Mouse (Mus musculus) midbrain, embryonic 15.5 days (tissue): ENCODE data around the gene Pilra. TPM values are rescaled to one million over a fixed set of nuclear protein-coding genes. Genes with fewer than 3 reads are reported as not detected.

Experiments
- ATAC-seq: fragments of 200-750 bp; cut with Nextera tagmentation; replicated peaks from 2 replicates; pipeline ENCODE4 v1.8.0; 2017; ENCODE audit warnings: moderate TSS enrichment
- H3K27ac ChIP-seq: fragments of 300-500 bp; sonication (generic); 2 replicates; pipeline ENCODE4 v1.5.1; 2015; ENCODE audit warnings: mild to moderate bottlenecking, inconsistent platforms
- H3K27me3 ChIP-seq: fragments of 300-500 bp; sonication (generic); replicated peaks from 2 replicates; pipeline ENCODE4 v1.6.1; 2015; ENCODE audit warnings: inconsistent platforms
- H3K36me3 ChIP-seq: fragments of 300-500 bp; sonication (generic); replicated peaks from 2 replicates; pipeline ENCODE4 v1.6.1; 2015; ENCODE audit warnings: inconsistent platforms
- H3K4me1 ChIP-seq: fragments of 300-500 bp; sonication (generic); 2 replicates; pipeline ENCODE4 v1.6.1; 2015; ENCODE audit warnings: inconsistent platforms
- H3K4me2 ChIP-seq: fragments of 300-500 bp; sonication (generic); 2 replicates; pipeline ENCODE4 v1.6.1; 2015; ENCODE audit warnings: inconsistent platforms, mild to moderate bottlenecking, moderate library complexity
- H3K4me3 ChIP-seq: fragments of 300-500 bp; sonication (generic); 2 replicates; pipeline ENCODE4 v1.5.1; 2015; ENCODE audit warnings: mild to moderate bottlenecking, inconsistent platforms
- H3K9ac ChIP-seq: fragments of 300-500 bp; sonication (generic); 2 replicates; pipeline ENCODE4 v1.6.1; 2015; ENCODE audit warnings: mild to moderate bottlenecking, inconsistent platforms
- H3K9me3 ChIP-seq: fragments of 300-500 bp; sonication (generic); 2 replicates; pipeline ENCODE4 v1.6.1; 2016; ENCODE audit warnings: inconsistent platforms
- WGBS: fragments of 180-500 bp; shearing (Covaris S2); methylation state at CpG from one replicate; pipeline ENCODE4 v1.1.7; 2015; ENCODE audit warnings: mixed read lengths; 5-methylcytosine and 5-hydroxymethylcytosine counted together
- polyA plus RNA-seq: library from polyadenylated mRNA; unstranded; fragments of >200 nt; fragmentation: Nextera tagmentation; extraction: Ambion mirVana; gene quantifications from 2 replicates; pipeline ENCODE4 v1.2.1, GENCODE M21; 2015

Pilra gene
- polyA plus RNA-seq, 1 experiment from 2014 or later: not detected

DNA sequence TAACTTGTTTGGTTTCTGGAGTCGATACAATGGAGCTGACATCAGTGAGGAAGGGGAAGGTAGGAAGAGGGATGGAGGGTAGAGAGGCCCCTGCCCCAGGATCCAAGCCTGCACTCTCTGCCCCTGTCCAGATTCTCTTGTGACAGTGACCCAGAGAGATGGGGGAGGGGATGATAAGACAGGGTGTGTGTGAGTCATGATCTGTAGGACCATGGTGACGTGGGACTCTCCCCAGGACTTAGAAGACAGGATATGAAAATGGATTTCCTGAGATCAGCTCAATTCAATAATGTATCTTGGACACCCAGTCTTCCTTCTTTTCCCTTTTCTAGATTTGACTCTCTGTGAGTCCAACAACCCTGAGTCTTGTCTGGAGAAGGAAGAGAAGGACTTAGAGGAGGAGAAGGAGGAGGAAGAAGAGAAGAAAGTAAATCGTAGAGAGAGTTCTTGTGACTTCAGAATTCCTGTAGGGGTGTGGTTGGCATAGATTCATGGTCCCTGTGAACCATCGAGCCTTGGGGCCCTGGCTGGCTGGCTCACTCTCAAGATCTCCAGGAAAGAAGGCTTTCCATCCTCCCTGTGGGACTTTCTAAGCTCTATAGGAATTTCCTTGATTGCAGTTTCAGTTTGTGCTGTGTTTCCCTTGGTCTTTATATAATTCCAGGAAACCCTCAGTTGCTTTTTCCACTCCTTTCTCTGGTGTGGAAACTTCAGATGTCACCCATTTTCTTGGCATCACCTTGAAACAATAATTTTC is 18.4 kb downstream of the Pilra start:
- H3K9me3 ChIP-seq: no peaks in the 10 kb centered on the region
- H3K27me3 ChIP-seq: no peaks in the 10 kb centered on the region
- no peak overlapping the region for H3K4me3 ChIP-seq
- no peaks in the 10 kb centered on the region for H3K36me3 ChIP-seq
- WGBS: 73% methylated on average over 4 of the region's 4 CpGs
- no peak for ATAC-seq
- no peak overlapping the region for H3K4me2 ChIP-seq
- H3K4me1 ChIP-seq: no peaks in the 10 kb centered on the region
- H3K9ac ChIP-seq: no peak overlapping the region
- H3K27ac ChIP-seq: no peak overlapping the region

DNA sequence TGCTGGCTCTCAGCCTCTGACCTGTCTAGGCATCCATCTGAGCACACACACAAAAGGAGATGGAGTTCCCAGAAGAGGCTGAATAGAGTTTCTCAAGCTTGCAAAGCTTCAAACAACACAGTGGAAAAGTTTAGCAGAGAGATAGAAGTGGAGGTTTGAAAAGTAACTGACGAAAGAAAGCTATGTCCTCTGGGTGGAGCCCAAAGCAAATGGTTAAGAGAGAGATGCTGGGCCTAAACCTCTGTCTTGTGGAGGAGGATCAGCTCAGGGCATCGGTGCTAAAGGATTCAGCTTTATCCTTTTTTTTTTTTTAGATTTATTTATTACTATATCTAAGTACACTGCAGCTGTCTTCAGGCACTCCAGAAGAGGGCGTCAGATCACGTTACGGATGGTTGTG is 27.8 kb downstream of the Pilra start:
- Histone ChIP-seq H3K9me3 (no peaks in the 10 kb centered on the region), H3K27ac (no peak overlapping the region), H3K4me1 (no peaks in the 10 kb centered on the region), H3K4me3 (no peak overlapping the region), H3K36me3 (no peaks in the 10 kb centered on the region), H3K9ac (no peak overlapping the region), H3K27me3 (no peaks in the 10 kb centered on the region), H3K4me2 (no peak overlapping the region)
- 88% methylated on average over 5 of the region's 5 CpGs for WGBS
- ATAC-seq: no peak

DNA sequence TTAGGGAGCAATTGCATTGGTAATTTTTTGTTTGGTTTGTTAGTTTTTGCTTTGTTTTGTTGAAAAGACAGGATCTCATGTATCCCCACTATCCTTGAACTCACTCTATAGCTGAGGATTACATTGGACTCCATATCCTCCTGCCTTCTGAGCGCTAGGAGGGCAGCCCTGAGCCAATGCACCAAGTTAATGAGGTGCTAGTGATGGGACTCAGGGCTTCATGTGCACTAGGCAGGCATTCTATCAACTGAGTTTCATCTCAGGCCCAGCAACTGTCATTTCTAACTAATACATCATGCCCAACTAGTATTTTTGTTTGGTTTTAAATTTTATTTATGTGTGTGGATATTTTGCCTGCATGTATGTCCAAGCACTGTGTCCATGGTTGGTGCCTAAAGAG is 29.9 kb downstream of the Pilra start:
- ATAC-seq: no peak
- Histone ChIP-seq H3K9ac (no peak overlapping the region), H3K27ac (no peak overlapping the region), H3K27me3 (no peaks in the 10 kb centered on the region), H3K4me3 (no peak overlapping the region), H3K4me1 (no peaks in the 10 kb centered on the region), H3K36me3 (no peaks in the 10 kb centered on the region), H3K4me2 (no peak overlapping the region), H3K9me3 (no peaks in the 10 kb centered on the region)
- 80% methylated on average over 1 of the region's 1 CpGs for WGBS

DNA sequence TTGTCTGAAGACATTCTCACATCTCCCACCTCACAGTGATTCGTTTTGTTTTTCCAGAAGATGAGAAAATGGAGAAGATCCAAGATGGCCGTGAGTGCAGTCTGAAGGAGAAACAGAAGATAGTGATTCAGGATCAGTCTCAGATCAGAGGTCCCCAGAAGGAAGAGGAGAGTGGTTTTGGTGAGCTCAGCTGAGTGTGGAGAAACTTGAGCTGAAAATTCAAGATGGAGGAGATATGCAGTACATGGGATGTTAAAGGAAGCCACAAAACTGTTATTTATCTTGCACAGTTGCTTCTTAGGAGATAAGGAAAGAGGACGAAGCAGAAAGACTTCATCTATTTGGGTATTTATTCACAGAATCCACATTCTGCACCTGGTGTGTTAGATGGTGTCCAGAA is 35.2 kb downstream of the Pilra start:
- ATAC-seq: no peak
- Histone ChIP-seq H3K9me3 (no peaks in the 10 kb centered on the region), H3K4me3 (no peak overlapping the region), H3K27me3 (no peaks in the 10 kb centered on the region), H3K4me2 (no peak overlapping the region), H3K27ac (no peak overlapping the region), H3K4me1 (no peaks in the 10 kb centered on the region), H3K9ac (no peak overlapping the region), H3K36me3 (no peaks in the 10 kb centered on the region)
- WGBS: 89% methylated on average over 3 of the region's 3 CpGs

DNA sequence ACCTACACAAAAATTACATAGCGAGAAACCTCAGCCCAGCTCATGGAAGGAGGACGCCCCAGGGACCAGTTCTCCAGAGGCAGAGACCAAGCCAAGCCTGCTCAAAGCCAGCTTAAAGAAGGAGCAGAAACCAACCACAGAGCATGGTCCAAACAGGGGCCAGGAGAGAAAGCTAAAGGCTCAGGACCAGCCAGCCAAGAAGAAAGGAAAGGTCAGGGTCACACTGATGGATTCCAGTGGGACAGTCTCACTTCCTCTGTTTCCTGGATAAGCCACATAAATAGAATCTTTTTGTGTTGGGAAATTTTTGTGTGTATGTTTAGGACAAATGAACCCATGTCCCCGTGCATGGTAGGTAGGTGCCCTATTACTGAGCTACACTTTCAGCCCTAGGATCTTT is 39.5 kb downstream of the Pilra start:
- Histone ChIP-seq H3K9me3 (no peaks in the 10 kb centered on the region), H3K9ac (no peak overlapping the region), H3K36me3 (no peaks in the 10 kb centered on the region), H3K4me3 (no peak overlapping the region), H3K4me1 (no peaks in the 10 kb centered on the region), H3K27ac (no peak overlapping the region), H3K4me2 (no peak overlapping the region), H3K27me3 (no peaks in the 10 kb centered on the region)
- ATAC-seq: no peak
- 82% methylated on average over 3 of the region's 3 CpGs for WGBS

DNA sequence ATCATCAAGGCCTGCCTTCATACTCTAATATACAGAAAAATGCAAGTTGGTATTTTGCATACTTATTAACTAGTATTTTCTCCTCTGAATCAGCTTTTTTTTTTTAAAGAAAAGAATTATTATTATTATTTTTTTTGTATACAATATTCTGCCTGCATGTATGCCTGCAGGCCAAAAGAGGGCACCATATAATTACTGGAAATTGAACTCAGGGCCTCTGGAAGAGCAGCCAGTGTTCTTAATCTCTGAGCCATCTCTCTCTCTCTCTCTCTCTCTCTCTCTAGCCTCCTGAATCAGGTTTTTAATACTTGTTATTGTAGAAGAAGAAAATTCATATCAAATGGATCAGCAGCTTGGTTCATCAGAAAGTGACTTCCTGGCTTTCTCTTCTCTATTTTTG is 44.5 kb downstream of the Pilra start:
- no peaks in the 10 kb centered on the region for H3K9me3 ChIP-seq
- peaks cover 6% of the 10 kb centered on the region for H3K4me1 ChIP-seq
- no peak overlapping the region for H3K9ac ChIP-seq
- no peak overlapping the region for H3K4me2 ChIP-seq
- H3K27ac ChIP-seq: no peak overlapping the region
- no peak overlapping the region for H3K4me3 ChIP-seq
- no peak for ATAC-seq
- H3K27me3 ChIP-seq: no peaks in the 10 kb centered on the region
- H3K36me3 ChIP-seq: no peaks in the 10 kb centered on the region

DNA sequence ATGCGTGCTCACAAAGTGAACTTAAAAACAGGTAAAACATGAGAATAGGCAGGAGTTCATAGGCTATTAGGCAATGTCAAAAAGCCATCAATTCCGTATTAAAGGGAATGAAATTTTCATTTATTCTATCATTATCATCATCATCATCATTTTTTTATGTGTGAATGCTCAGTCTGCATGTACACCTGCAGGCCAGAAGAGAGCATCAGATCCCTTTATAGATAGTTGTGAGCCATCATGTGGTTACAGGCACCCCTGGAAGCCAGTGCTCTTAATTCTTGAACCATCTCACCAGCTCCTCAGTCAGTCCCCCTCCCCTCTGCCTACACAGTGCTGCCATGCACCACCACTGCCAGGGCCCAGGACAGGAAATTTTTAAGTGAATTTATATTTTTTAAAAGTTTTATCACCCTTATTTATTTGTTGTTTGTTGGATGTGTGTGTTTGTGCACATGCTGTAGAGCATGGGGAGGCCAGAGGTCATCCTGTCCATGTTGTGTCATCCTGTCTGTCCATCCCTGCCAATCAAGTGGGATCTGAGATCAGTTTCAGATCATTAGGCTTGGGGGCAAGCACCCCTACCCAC is 47.0 kb downstream of the Pilra start:
- H3K4me3 ChIP-seq: no peak overlapping the region
- H3K4me2 ChIP-seq: no peak overlapping the region
- H3K9ac ChIP-seq: no peak overlapping the region
- peaks cover 20% of the 10 kb centered on the region for H3K4me1 ChIP-seq
- no peaks in the 10 kb centered on the region for H3K36me3 ChIP-seq
- WGBS: 91% methylated on average over 2 of the region's 2 CpGs
- H3K9me3 ChIP-seq: no peaks in the 10 kb centered on the region
- H3K27me3 ChIP-seq: no peaks in the 10 kb centered on the region
- ATAC-seq: no peak
- no peak overlapping the region for H3K27ac ChIP-seq

DNA sequence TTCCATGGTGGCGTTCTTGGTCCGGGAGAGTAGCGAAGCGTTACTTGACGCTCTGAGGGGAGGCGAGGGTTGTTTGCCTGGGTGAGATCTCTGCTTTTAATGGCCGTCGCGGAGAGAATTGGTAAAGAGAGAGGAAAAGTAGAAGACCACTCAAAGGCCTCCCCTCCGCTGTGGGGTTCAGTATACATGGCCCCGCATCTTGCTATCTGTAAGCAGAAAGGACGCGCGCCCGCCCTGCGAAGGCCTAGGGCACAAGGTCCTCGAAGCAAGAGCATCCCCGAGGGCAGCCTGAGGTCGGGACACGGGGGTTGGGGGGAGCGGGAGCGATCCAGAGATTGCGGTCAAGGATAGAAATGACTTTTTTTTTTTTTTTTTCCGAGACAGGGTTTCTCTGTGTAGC is 47.9 kb downstream of the Pilra start:
- H3K9ac ChIP-seq: 0 out of 2 replicates have a peak overlapping the region, but pooled peaks have one; percentile 27
- peaks cover 28% of the 10 kb centered on the region for H3K4me1 ChIP-seq
- H3K4me3 ChIP-seq: peak overlapping the region; percentile 72
- H3K36me3 ChIP-seq: no peaks in the 10 kb centered on the region
- no peak overlapping the region for H3K27ac ChIP-seq
- WGBS: 71% methylated on average over 24 of the region's 24 CpGs
- H3K27me3 ChIP-seq: no peaks in the 10 kb centered on the region
- peak overlapping the region; percentile 91 for H3K4me2 ChIP-seq
- no peak for ATAC-seq
- H3K9me3 ChIP-seq: no peaks in the 10 kb centered on the region

DNA sequence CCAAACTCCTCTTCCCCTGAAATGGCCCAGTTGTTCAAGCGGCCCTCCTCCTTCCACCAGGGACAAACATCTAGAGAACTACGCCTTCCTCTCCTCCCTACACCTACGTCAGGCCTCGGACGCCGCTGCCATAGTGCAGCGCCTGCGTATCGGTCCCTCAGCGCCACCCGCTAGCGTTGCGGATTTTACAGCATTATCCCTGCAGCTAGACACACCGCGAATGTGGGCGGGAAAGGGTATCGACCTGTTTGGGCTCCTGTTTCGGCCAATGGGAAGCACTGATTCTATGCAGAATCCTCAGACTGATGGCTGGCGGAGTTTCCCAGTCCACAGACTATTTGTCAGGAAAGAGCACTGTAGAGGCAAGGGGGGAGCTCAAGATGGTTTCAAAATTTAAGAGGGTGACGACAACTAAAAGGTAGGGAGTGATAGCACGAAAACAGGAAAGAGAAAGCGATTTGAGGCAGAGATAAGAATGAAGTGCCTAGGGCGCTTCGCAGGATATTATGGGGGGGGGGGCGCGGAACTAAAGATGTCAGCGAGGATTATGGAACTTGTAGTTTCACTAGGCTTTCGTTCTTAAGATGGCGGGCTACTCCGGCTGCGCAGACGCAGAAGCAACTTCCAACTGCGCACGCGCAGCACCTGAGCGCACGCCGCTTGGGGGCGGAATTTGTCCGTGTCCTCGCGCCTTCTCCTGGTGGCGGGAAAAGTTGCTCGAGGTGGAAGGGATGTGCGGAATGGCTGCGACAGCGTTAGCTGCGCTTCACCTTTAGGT is 48.7 kb downstream of the Pilra start, which contains the start of the genes Mepce and Zcwpw1:
TSS of gene Mepce (minus strand) at position 505 of the 778 bp plus-strand sequence.
TSS of gene Zcwpw1 (plus strand) at position 648 of the 778 bp plus-strand sequence.
- H3K27me3 ChIP-seq: no peaks in the 10 kb centered on the region
- peaks cover 37% of the 10 kb centered on the region for H3K4me1 ChIP-seq
- H3K4me3 ChIP-seq: peak within 1 kb of the TSS; percentile 72
- peak; percentile 78 for ATAC-seq
- H3K9ac ChIP-seq: peak within 1 kb of the TSS; percentile 88
- H3K36me3 ChIP-seq: peaks cover 5% of the 10 kb centered on the region; the same call in 1 of the 2 replicates
- H3K27ac ChIP-seq: peak within 1 kb of the TSS; percentile 99
- H3K4me2 ChIP-seq: peak within 1 kb of the TSS; percentile 91
- under 1% methylated on average over 48 of the region's 48 CpGs for WGBS
- H3K9me3 ChIP-seq: no peaks in the 10 kb centered on the region

DNA sequence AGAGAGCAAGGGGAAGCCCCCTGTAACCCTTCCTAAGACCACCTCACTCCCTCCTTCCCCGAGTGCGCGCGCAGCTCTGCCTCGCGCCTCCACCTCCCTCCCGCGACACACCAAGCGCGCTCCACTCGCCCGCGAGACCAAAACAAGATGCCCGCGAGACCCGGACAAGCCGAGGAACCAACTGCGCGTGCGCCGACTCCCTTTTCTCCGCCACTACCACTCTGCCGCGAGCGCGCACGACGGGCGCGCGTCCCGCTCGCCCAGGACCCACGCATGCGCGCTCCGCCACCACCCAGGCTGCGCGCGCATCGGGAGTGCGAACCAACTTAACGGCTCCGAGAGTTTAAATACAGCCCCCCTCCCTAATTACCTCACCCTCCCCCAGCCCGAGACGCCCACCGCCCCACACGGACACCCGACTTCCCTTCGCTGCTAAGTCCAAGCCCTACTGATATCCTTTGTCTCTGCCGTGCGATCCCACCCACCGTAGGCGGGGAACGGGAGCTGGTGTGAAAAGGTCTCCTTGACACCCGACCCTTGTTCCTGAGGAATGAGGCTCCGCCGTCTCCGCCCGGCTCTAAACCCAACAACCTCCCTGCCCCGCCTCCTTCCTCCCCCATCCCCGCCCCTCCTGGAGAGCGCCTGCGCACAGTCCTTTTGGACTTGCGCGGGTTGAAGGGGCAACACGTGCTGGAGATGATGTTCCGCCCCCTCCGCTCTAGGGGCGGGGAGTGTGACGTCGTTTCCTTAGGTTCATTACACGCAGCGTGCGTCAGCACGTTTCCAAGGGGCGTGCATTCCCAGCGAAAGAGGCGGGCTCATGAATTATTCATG is 49.8 kb downstream of the Pilra start:
- H3K4me1 ChIP-seq: peaks cover 44% of the 10 kb centered on the region
- peak overlapping the region; percentile 72 for H3K4me3 ChIP-seq
- under 1% methylated on average over 79 of the region's 79 CpGs for WGBS
- H3K4me2 ChIP-seq: peak overlapping the region; percentile 91
- H3K9ac ChIP-seq: peak overlapping the region; percentile 88
- H3K9me3 ChIP-seq: no peaks in the 10 kb centered on the region
- ATAC-seq: peak; percentile 90
- peak overlapping the region; percentile 99 for H3K27ac ChIP-seq
- H3K27me3 ChIP-seq: no peaks in the 10 kb centered on the region
- peaks cover 7% of the 10 kb centered on the region; the same call in 1 of the 2 replicates for H3K36me3 ChIP-seq

DNA sequence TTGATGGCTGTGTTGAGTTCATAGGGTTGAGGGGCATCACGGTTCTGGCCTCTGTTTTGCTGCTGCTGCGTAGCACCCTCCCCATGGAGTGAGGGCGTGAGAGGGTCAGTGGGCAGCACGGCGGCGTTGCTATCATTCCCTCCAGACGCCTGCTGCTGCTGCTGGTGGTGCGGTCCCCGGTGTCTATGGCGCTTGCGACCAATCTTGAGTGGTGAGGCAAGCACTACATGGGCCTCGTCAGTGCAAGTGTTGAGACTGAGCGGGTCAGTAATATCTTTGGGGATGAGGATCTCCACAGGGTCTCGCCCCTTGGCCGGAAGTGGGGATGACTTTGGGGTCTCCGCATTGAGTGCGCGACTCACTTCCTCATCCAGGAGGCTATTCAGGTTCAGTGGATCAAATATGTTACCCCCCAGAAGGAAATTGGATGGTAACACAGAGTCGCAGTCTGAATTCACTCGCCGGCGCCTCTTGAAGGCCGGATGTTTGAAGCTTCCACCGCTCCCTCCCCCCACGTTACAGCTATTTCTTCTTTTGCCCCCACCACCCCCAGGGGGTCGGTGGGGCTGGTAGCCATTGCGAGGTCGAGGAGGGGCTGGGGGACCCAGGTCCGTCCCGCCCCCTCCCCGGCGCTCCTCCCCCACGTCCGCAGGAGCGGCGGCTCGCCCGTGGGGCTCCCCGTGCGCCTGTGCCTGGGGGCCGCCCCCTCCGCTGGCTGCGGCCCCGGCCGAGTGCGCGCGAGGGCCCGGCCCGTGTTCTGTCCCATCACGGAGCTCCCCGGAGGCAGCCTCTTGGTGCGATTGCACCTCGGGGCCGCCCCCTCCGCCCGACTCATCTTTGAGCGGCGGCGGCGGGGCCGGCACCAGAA is 50.7 kb downstream of the Pilra start:
- H3K4me1 ChIP-seq: peaks cover 50% of the 10 kb centered on the region
- H3K4me2 ChIP-seq: peak overlapping the region; percentile 91
- ATAC-seq: peak; percentile 16
- 2% methylated on average over 48 of the region's 62 CpGs for WGBS
- H3K36me3 ChIP-seq: peaks cover 12% of the 10 kb centered on the region; the same call in 1 of the 2 replicates
- peak overlapping the region; percentile 99 for H3K27ac ChIP-seq
- H3K9me3 ChIP-seq: no peaks in the 10 kb centered on the region
- no peaks in the 10 kb centered on the region for H3K27me3 ChIP-seq
- H3K4me3 ChIP-seq: peak overlapping the region; percentile 72
- peak overlapping the region; percentile 88 for H3K9ac ChIP-seq
